Mouse (Mus musculus) liver, postnatal 0 days (tissue): ENCODE results near the gene Nisch.

Experiments used
- CTCF ChIP-seq: sonication (generic); IDR thresholded peaks from 2 replicates; pipeline ENCODE4 v1.5.1; 2016; ENCODE audit warnings: antibody characterized with exemption, low read depth
- EP300 ChIP-seq: IDR thresholded peaks from 2 replicates; pipeline ENCODE4 v1.6.1; 2016; ENCODE audit warnings: antibody characterized with exemption, low read depth, mild to moderate bottlenecking

DNA sequence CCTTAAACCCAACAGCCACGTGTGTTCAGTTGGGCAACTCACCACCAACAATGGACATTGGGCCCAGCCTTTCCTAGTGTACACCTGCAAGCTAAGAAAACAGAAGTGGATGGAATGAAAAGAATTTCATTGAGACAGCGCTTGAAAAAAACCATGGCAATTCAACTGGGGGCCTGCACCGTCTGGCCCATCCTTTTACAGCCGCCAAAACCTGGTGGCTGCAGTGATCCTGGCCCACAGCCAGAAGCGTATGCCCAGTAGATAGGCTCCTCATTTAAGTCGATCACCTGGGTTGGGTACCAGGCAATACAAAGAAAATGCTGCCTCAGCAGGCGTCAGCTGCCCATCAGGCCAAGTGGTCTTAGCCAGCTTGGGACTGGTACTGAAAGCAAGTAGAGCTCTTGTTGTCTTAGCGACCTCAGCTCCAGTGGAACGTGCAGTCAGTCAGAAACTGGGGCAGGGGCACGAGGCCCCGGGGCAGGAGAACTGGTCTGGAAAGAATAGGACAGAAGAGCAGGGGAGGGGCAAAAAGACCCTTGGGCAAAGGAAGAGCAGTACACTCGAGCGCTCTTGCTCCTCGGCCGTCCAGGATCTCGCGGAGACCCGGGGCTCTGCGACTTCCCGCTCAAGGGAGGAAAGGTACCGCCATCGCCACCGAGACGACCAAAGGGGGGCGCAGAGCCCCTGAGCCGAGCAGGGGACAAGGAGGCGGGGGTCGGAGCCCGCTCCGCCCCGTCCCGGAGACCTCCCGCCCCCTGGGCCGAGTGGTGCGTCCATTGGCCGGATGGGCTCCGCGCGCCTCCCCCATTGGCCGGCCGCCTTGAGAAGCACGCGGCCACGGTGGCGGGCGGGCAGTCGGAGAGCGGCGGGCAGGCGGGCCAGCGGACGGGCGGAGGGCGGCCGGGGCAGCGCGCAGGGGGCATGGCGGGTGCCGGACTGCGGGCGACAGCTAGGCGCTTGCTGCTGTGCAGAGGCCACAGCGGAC lies 86.2 kb downstream of the Nisch start, which contains the start of gene Nt5dc2:
- peak; percentile 33 for TF ChIP-seq CTCF
- TF ChIP-seq EP300: no peak
